Mouse (Mus musculus): ENCODE measurements around the gene Slc2a6.

Slc2a6 gene

DNA sequence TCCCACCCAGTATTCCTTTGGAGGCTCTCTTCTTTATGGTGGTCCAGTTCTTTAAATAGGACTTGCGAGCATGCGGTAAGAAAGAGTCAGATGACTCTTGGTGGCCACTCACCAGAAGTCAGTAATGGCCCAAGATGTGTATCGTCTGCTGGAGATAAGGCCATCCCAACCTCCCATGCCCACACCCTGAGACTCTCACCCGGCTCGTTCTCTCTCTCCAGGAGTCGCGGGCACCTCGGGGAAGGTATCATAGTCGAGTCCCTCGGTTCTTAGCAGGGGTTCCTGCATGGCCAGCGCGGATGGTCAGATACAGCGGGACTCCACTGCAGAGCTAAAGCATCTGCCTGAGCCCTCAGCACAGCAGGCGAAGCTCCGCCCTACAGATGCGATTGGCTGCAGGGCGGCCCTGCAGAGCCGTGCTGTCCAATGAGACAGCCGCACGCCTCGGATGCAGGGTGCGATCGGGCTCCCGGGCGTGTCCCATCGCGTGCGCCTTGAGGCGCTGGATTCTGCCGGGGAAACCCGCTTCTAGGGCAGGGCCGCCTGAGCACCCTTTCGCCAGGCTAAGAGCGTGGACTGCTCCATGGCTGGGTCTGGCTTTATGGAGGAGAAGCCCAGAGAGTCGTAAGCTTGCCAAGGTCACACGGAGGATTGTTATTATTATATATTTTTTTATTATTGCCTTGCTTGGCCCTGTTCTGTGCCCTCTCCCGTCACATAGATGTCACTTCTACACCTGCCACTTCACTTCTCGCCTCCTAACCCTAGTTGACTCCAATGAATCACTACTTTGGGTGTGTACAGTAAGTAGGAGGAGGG, at the start of gene Slc2a6:
Gene Slc2a6 (minus strand): TSS at position 381 of the 819 bp plus-strand sequence.
- peak; percentile 92 for DNase-seq (ENCODE audit: extremely low read depth, insufficient read length, low spot score)

DNA sequence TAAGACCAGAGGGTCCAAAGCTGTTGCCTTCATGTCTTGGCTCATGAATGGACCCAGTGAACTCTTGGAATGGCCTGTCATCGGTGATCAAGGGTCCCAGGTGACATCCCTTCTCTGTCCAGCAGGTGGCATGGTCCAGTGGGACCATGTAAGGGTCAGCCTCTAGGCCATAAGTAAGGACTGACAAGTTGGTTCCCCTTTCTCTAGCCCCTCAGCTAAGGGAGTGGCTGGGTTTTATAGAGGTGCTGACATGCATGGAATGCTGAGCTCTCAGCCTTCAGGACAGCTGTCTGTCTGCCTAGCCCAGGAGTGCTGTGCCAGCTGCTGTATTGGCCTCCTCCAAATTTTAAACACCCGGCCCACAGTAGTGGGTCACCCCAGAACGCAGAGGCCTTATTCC, 47.7 kb upstream of the Slc2a6 start:
- no peak for DNase-seq (ENCODE audit: extremely low read depth, insufficient read length, low spot score)

GRCm38 (mm10) chr2:27074804-27075203, 47.0 kb upstream of the Slc2a6 start:
- DNase-seq (ENCODE audit: extremely low read depth, insufficient read length, low spot score), result no peak

DNA sequence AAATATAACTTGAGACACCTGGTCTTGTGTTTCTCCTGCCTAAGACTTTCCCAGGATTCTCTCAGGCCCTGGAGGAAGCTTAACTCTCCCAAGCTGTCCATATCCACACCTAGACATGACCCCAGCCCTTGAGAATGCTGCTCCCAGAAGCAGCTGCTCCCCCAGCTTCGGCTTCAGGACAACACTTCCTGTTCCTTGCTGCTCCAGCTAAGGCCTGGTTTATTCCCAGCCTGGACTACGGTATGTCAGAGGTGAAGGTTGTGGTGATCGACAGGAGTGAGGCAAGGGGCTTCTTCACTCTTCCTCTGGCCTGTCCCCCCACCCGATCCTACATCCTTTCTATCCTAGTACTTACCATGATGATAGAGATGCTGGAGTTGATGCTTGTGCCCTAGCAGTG, 45.6 kb upstream of the Slc2a6 start:
- no peak for DNase-seq (ENCODE audit: extremely low read depth, insufficient read length, low spot score)

DNA sequence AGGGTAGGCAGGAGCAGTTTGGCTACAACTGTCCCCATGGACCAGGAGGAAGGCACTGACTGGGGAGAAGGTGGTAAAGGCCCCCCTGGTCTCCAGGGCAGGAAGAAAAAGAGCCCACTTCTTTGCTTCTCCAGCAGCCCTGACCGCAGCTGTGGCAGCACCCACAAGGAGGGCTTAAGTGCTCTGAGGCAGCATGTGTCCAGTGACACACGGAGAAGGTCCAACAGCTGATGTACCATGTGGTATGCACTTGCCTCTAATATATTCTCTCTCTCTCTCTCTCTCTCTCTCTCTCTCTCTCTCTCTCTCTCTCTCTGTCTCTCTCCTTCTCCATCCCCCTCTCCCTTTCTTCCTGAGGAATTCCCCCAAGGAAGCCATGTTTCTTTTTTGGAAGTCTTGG, 44.2 kb upstream of the Slc2a6 start, which contains the start of gene Mymk:
Gene Mymk (minus strand): TSS at position 202 of the 400 bp plus-strand sequence.
- no peak for DNase-seq (ENCODE audit: extremely low read depth, insufficient read length, low spot score)

- peak; percentile 26 for DNase-seq (ENCODE audit: extremely low read depth, insufficient read length, low spot score)
Measured at GRCm38 (mm10) chr2:27071137-27071536, 43.3 kb upstream of the Slc2a6 start.

DNA sequence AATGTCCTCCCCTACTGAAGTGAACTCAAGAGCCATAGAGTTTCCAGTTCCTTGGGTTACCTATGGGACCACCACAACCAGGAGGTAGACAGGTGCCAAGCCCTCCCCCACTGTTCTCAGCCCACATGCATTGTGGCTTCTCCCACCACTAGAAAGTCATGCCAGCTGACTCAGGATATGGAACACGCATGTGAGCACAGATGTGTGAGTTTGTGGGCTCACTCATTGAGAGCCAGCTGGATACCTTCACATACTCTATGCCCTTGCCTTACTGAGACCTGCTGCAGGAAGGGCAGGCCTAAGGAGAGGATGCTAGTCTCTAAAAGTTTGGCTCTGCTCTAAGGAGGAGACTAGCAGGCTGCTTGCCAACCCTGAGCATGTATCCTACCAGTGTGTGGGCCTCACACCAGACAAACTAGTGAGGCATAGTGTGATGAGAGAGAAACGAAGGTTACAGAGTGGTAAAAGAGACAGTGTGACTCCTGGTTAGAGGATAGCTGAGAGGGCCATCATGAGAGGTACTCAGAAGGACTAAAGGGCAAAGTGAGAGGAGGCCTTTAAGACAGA, 42.5 kb upstream of the Slc2a6 start:
- no peak for DNase-seq (ENCODE audit: extremely low read depth, insufficient read length, low spot score)

DNA sequence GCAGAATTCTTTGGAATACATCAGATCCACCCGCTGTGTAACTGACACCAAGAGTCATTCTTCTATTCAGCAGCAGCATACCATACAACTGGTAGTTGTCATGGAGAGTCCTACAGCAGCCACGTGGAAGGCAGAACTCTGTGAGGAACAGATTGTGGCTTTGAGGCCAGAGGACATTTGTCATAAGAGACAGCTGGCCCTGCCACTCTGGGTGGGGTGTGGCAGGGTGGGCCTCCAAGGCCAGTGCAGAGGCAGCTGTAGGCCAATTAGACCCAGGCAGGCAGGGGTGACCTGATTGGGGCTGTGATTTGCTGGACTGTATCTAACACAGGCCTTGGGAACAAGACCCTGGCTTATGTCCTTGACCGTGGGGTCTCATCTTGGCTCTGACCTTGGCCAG, 41.8 kb upstream of the Slc2a6 start:
- no peak for DNase-seq (ENCODE audit: extremely low read depth, insufficient read length, low spot score)

DNA sequence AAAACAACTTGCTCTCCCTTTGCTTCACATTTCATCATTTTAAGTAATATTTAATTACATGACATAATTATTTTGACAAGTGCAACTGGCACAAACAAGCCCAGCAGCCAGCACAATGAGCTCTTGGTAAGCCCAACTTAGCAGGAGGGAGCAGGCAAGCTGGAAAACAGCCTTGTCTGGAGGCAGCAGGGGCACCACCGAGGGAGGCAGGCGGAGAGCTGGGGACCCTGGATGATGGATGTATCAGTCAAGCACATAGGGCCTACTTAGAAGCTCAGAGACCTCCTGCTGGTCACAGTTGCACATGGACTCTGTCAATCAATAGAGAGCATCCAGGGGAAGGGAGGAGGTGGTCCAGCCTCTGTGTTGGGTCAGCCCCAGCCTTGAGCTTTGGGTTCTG, 40.2 kb upstream of the Slc2a6 start:
- DNase-seq (ENCODE audit: extremely low read depth, insufficient read length, low spot score), result no peak

DNA sequence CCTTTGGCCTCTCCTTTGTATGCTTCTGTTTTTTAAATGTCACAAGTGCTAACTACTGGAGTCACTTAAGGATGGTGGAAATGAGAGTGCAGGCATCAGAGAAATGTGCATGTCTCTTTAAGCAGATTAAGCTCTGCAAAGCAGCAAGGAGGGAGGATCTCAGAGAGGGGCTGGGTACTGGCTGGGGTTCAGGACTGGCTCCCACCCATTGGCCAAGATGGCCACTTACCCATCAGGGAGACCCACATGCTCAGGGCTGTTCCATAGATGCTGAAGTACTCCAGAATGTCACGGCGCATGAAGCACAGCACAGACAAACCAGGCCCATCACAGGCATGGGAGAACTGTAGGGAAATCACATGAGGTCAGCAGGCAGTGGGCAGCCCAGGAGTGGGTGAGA, 39.3 kb upstream of the Slc2a6 start:
- DNase-seq (ENCODE audit: extremely low read depth, insufficient read length, low spot score), result no peak

DNA sequence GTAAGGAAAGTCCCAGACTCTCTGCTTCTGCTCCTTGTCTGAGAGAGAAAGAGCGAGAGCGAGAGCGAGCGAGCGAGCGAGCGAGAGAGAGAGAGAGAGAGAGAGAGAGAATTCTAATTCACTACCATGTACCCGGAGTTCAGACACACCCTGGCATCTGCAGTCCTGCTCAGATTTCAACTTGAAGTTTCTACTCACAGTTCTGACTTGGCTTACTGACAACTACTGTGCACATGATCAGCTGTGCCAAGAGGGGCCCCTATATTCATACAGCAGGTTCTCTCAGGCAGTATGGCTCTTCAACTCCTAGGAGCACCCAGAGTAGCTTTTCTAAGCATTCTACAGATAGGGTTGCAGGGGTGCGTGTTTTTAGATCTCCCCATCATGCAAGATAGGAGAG, 31.4 kb upstream of the Slc2a6 start:
- DNase-seq (ENCODE audit: extremely low read depth, insufficient read length, low spot score), result no peak

DNA sequence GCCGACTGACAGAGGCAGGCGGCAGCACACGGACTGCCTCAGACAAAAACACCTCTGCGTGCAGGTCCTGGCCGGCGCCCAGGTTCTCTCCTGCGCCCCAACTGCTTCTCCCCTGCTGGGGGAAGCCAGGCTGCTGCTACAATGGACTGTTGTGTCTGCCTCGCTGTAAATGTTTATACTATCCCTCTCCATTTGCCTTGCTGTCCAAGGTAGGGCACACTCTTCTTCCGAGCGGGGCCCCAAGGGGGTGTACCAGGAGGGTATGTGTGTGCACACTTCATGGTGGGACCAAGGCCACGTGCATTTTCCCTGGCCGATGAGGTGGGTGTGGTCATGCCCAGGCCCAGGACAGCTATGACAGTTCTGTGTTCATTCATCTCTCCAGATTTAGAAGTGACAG, 31.0 kb upstream of the Slc2a6 start:
- no peak for DNase-seq (ENCODE audit: extremely low read depth, insufficient read length, low spot score)

DNA sequence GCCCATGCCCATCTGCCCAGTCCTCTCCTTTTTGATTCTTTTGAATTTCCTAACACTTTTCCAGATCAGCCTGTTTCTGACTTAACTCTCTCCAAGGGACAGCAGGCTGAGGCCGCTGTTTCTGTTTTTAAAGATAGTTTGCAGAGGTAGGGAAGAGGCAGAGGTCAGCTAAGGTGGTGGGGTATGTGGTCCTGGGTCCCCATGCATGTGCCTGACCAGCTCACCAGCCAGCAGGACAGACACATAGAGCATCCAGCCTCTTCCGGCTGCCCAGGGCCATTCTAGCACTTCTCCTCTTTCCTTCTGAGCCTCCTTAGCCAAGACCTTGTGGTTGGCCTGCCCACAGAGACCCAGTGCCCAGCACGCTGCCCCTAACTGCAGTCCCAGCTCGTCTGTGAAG, 30.5 kb upstream of the Slc2a6 start:
- no peak for DNase-seq (ENCODE audit: extremely low read depth, insufficient read length, low spot score)

DNA sequence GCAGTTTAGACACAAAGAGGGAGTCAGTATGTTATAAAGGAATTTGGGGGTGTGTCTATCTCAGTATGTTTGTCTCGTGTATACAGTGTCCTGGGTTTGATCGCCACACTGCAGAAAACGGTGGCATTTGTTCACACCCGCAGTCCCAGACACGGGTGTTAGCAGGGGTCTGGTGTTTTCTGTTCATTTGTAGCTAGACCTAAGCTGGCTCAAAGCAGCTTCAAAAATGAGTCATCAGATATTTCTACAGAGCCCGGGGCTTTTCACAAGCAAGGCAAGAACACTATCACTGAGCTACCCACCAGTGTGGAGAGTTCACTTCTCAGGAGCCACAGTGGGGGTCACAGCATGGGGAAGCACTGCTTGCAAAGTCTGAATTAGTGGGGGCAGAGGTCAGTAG, 21.6 kb upstream of the Slc2a6 start:
- DNase-seq (ENCODE audit: extremely low read depth, insufficient read length, low spot score), result no peak

- DNase-seq (ENCODE audit: extremely low read depth, insufficient read length, low spot score), result no peak
Measured at GRCm38 (mm10) chr2:27045979-27046770, 18.4 kb upstream of the Slc2a6 start.

DNA sequence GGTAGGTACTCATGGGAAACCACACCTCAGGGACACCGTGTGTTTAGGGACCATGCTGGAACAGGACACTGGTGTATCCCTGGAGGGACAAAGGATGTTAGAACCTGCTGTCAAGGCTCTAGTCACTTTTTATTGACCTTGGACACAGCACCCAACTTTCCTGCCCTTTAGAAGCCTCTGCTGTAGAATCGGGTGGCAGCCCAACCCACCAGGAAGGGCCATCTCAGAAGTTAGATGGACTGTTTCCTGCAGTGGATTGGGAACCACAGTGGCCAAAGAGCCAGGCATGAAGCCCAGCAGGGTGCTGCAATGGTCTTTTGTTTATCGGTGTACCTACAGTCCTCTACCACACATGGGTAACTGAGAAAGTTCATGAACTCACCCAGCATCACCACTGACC, 16.8 kb upstream of the Slc2a6 start:
- no peak for DNase-seq (ENCODE audit: extremely low read depth, insufficient read length, low spot score)

GRCm38 (mm10) chr2:27044166-27044565, 16.4 kb upstream of the Slc2a6 start:
- DNase-seq (ENCODE audit: extremely low read depth, insufficient read length, low spot score), result no peak

- no peak for DNase-seq (ENCODE audit: extremely low read depth, insufficient read length, low spot score)
Measured at GRCm38 (mm10) chr2:27043461-27043860, 15.7 kb upstream of the Slc2a6 start.

- DNase-seq (ENCODE audit: extremely low read depth, insufficient read length, low spot score), result peak; percentile 57
Measured at GRCm38 (mm10) chr2:27042131-27042844, 14.5 kb upstream of the Slc2a6 start.

DNA sequence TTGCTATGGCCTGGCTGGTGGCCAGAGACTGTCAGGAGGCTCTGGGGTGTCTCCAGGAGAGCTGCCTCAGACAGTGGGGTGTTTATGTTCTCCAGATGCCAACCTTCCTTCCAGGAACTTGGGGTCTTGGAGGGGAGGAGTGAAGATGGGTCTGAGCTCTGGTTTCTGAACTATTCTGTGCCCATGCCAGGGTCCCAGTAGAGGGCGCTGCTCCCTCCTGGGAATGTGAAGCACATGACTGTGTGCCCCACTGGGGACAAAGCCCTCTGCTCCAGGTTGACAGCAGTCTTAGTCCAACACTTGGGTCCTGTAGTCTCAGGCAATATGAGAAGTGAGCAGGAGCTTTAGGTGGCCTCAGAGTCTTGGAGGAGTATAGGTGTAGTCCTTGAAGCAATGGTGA, 11.5 kb upstream of the Slc2a6 start:
- DNase-seq (ENCODE audit: extremely low read depth, insufficient read length, low spot score), result no peak

DNA sequence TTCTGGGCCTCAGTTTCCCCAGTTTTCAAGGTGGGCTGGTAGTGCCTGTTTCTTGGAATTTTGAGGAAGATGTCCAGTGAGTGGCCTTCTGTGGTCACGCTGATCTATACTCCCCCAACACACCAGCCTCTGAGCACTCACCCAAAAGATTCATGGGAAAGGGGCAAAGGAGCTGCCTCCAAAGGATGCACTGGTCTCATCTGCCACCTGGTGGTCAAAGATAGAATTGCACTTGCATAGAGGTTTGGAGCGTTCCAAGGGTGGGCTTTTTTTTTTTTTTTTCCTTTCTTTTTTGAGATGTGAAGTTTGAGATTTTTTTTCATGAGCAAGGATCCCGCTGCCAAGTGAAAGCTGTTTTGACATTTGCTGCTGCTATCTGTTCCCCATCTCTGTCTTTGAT, 10.8 kb upstream of the Slc2a6 start:
- DNase-seq (ENCODE audit: extremely low read depth, insufficient read length, low spot score), result no peak
